Mouse (Mus musculus) left cerebral cortex, adult 11 months (tissue): ENCODE results near the gene Acap2.

ENCODE experiments used
- DNase-seq: peaks from one replicate; pipeline ENCODE4 v3.0.0; 2022; ENCODE audit warnings: low spot score

Gene Acap2

GRCm38 (mm10) chr16:31167934-31168333, 33.1 kb downstream of the Acap2 start:
- no peak for DNase-seq

- DNase-seq = no peak
These were observed 33.8 kb downstream of the Acap2 start for GRCm38 (mm10) chr16:31167017-31167887.

- DNase-seq = no peak
These were observed 35.1 kb downstream of the Acap2 start for GRCm38 (mm10) chr16:31165907-31166306.

GRCm38 (mm10) chr16:31165467-31165866, 35.6 kb downstream of the Acap2 start:
- no peak for DNase-seq

GRCm38 (mm10) chr16:31164125-31164524, 36.9 kb downstream of the Acap2 start:
- DNase-seq = no peak

- no peak for DNase-seq
These were observed 40.6 kb downstream of the Acap2 start for GRCm38 (mm10) chr16:31160486-31160885.

- no peak for DNase-seq
These were observed 41.6 kb downstream of the Acap2 start for GRCm38 (mm10) chr16:31159491-31159890.

GRCm38 (mm10) chr16:31149841-31150240, 51.2 kb downstream of the Acap2 start:
- no peak for DNase-seq

- no peak for DNase-seq
These were observed 52.2 kb downstream of the Acap2 start for GRCm38 (mm10) chr16:31148891-31149290.

GRCm38 (mm10) chr16:31147766-31148165, 53.3 kb downstream of the Acap2 start:
- no peak for DNase-seq

- DNase-seq = no peak
These were observed 59.1 kb downstream of the Acap2 start for GRCm38 (mm10) chr16:31141916-31142315.

GRCm38 (mm10) chr16:31136616-31137253, 64.3 kb downstream of the Acap2 start:
- DNase-seq = no peak

GRCm38 (mm10) chr16:31135519-31135918, 65.5 kb downstream of the Acap2 start:
- DNase-seq = no peak

- DNase-seq = no peak
These were observed 69.5 kb downstream of the Acap2 start for GRCm38 (mm10) chr16:31131531-31131930.

GRCm38 (mm10) chr16:31128116-31128515, 72.9 kb downstream of the Acap2 start:
- no peak for DNase-seq

GRCm38 (mm10) chr16:31124991-31125390, 76.1 kb downstream of the Acap2 start:
- no peak for DNase-seq

GRCm38 (mm10) chr16:31121612-31122011, 79.4 kb downstream of the Acap2 start:
- DNase-seq = no peak

GRCm38 (mm10) chr16:31113596-31113995, 87.4 kb downstream of the Acap2 start:
- no peak for DNase-seq

- DNase-seq = no peak
These were observed 99.7 kb downstream of the Acap2 start for GRCm38 (mm10) chr16:31101352-31101751.

- DNase-seq = no peak
These were observed 101.1 kb downstream of the Acap2 start for GRCm38 (mm10) chr16:31099906-31100305.

- no peak for DNase-seq
These were observed 107.0 kb downstream of the Acap2 start for GRCm38 (mm10) chr16:31094036-31094435.

- DNase-seq = no peak
These were observed 107.9 kb downstream of the Acap2 start for GRCm38 (mm10) chr16:31093186-31093585.

GRCm38 (mm10) chr16:31081891-31082290, 119.2 kb downstream of the Acap2 start:
- DNase-seq = no peak
